Mouse (Mus musculus): ENCODE results near the gene C2.

- TF ChIP-seq EP300 (IDR thresholded peaks at IDR 0.05; ENCODE audit: low read depth) (no peak), CTCF (IDR thresholded peaks at IDR 0.05; ENCODE audit: low read depth) (no peak)
These were observed 23.7 kb downstream of the C2 start for GRCm38 (mm10) chr17:34874321-34874720.
